Mouse (Mus musculus) splenic B cell, adult 2 months (primary cell): Measurements from ENCODE around the gene Eaf1.
"Not testable (repeated sequence)": the region's sequence is repeated elsewhere in the genome, so short reads cannot be mapped to it uniquely, and the experiment has no call there.

Experiments used
- DNase-seq: peaks from one replicate; pipeline ENCODE4 v3.0.0-alpha.2; 2011; ENCODE audit warnings: low read depth, low spot score
- H3K27me3 ChIP-seq: 2 replicates; pipeline ENCODE4 v1.6.1; 2012; ENCODE audit warnings: mild to moderate bottlenecking, low read length, moderate library complexity, mixed read lengths; ENCODE audit not compliant: control insufficient read depth, poor library complexity, insufficient read depth, severe bottlenecking
- H3K36me3 ChIP-seq: 2 replicates; pipeline ENCODE4 v1.6.1; 2012; ENCODE audit warnings: mild to moderate bottlenecking, low read length, moderate library complexity, mixed read lengths; ENCODE audit not compliant: control insufficient read depth, poor library complexity, insufficient read depth, severe bottlenecking

Eaf1 gene

GRCm38 (mm10) chr14:31494349-31494974 lies at the start of gene Eaf1:
Gene Eaf1 (plus strand): TSS chr14:31494399.
- peaks cover 2% of the 10 kb centered on the region; the same call in 1 of the 2 replicates for H3K36me3 ChIP-seq
- DNase-seq: peak; percentile 57
- H3K27me3 ChIP-seq: no peaks in the 10 kb centered on the region

DNA sequence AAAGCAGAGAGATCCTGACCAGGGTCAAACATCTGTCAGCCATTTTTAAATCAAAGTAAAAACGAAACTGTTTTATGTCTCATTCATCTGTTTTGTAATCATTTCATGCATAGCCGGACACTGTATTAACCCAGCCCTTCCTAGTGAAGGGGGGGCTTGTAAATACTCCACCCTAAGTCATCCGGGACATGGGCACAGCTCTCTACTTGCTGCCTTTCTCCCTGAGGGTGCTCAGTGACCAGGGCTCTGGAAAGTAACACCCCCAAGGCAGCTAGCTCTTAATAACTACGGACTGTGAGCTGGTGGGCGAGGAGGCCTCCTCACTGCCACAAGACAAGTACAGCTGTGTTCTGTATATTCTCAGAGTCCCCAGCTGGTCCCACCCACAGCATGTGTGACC lies 45.2 kb upstream of the Eaf1 start:
- no peaks in the 10 kb centered on the region for H3K36me3 ChIP-seq
- no peak for DNase-seq
- H3K27me3 ChIP-seq: no peaks in the 10 kb centered on the region

GRCm38 (mm10) chr14:31453946-31454345 lies 40.3 kb upstream of the Eaf1 start:
- not testable (repeated sequence) for H3K36me3 ChIP-seq, H3K27me3 ChIP-seq

DNA sequence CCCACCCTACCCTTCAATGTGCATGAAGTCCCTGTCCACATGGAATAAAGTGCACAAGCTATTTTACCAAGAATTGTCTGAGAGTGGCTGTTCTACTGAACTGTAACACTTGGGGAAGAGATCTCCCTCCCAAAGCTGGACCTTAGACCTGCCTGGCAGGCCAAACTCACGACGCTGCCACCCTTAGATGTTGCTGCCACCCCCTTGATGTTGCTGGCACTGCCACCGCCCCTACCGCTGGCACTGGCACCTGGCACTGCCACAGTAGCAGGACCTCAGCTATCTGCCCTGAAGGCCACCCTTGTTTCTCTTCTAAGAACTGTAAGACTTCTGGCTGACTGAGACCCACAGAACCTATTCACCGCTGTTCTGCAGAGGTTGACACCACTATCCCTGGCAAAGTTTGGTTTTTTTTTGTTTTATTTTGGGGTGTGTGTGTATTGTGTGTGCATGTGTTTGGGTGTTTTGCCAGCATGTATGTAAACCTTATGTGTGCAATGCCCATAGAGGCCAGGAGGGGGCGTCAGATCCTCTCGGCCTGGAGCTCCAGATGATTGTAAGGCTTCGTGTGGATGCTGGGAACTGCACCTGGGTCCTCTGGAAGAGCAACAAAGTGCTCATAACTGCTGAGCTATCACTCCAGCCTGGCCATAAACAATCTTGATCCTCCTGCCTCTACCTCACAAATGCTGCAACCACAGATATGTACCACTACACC lies 39.2 kb upstream of the Eaf1 start:
- no peak for DNase-seq
- H3K27me3 ChIP-seq: no peaks in the 10 kb centered on the region
- H3K36me3 ChIP-seq: no peaks in the 10 kb centered on the region

More at GRCm38 (mm10) chr14:31453946-31454345, 40.3 kb upstream of the Eaf1 start:
- not testable (repeated sequence) for DNase-seq

DNA sequence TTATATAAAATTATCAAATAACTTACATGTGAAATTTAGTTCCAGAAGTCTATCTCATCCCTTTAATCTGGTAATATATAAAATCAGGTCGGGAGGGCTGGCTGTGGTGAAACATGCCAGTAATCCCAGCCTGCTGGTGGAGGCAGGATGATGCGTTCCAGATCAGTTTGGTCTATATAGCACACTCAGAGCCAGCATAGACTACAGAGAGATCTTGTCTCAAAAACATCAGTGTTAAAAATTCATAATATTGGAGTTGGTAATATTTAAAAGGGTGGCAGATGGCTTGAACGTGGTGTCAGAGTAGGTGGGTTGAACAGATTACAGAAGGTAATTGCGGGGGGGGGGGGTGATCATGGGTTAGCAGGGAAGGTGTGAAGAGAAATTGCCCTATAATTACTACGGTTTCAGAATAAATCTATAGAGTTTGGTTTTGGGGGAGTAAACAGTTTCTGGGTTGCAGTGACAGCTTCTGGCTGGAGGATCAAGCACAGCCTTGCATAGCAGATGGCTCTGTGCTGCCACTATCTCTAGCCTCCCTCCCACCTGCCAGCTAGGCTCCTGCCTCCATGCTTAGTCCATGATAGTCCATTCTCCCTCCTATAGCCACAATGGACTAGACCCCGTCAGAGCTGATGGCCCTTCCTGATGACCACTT lies 38.0 kb upstream of the Eaf1 start:
- Histone ChIP-seq H3K36me3 (no peaks in the 10 kb centered on the region), H3K27me3 (no peaks in the 10 kb centered on the region)
- no peak for DNase-seq

- Histone ChIP-seq H3K27me3 (no peaks in the 10 kb centered on the region), H3K36me3 (no peaks in the 10 kb centered on the region)
- no peak for DNase-seq
These were observed 36.2 kb upstream of the Eaf1 start for GRCm38 (mm10) chr14:31458006-31458405.

DNA sequence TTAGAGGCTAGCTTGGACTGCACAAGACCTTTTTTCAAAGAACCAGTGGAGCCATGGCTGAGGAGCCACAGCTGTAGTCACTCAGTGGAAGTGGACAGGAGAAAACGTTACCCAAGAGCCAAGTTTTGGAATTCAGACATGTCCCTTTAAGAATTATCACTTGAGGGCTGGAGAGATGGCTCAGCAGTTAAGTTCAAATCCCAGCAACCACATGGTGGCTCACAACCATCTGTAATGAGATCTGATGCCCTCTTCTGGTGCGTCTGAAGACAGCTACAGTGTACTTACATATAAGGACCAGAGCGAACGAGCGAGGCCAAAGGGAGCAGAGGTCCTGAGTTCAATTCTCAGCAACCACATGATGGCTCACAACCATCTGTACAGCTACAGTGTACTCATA lies 32.0 kb upstream of the Eaf1 start:
- not testable (repeated sequence) for H3K36me3 ChIP-seq, H3K27me3 ChIP-seq
- DNase-seq: peak; percentile 49

GRCm38 (mm10) chr14:31462886-31463285 lies 31.3 kb upstream of the Eaf1 start:
- DNase-seq: no peak
- Histone ChIP-seq H3K36me3 (no peaks in the 10 kb centered on the region), H3K27me3 (no peaks in the 10 kb centered on the region)

DNA sequence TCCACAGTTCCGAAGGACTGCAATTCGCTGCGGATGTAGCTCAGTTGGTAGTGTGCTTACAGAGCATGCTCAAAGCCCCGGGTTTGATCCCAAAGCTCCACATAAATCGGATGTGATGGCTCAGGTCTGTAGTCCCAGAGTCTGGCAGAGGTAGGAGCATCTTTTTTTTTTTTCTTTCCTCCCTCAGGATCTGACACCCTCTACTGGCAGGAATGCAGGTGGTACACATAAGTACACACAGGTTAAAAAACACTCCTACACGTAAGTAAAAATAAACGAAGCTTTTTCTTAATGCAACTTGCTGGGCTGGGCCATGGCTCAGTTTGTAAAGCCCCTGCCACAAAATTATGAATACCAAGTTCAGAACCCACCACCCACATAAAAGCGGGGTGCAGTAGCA lies 30.0 kb upstream of the Eaf1 start:
- Histone ChIP-seq H3K27me3 (no peaks in the 10 kb centered on the region), H3K36me3 (no peaks in the 10 kb centered on the region)
- DNase-seq: peak; percentile 20

DNA sequence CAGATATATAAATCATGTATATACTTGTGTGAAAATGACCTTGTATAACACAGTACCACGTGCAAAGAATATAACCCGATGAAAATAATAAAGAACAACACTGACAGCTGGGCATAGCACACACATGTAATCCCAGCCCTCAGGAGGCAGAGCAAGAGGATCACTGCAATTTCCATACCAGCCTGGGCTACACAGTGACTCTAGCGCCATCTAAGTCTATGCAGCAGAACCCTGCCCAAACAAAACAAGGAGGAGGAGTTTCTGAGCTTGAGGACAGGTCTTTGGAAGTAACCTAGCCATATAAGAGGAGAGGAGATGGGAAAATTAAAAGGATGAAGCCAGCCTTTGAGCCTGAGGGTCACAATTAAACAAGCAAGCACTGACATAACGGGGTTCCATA lies 24.5 kb upstream of the Eaf1 start:
- peak; percentile 10 for DNase-seq
- H3K36me3 ChIP-seq: no peaks in the 10 kb centered on the region
- H3K27me3 ChIP-seq: no peaks in the 10 kb centered on the region

DNA sequence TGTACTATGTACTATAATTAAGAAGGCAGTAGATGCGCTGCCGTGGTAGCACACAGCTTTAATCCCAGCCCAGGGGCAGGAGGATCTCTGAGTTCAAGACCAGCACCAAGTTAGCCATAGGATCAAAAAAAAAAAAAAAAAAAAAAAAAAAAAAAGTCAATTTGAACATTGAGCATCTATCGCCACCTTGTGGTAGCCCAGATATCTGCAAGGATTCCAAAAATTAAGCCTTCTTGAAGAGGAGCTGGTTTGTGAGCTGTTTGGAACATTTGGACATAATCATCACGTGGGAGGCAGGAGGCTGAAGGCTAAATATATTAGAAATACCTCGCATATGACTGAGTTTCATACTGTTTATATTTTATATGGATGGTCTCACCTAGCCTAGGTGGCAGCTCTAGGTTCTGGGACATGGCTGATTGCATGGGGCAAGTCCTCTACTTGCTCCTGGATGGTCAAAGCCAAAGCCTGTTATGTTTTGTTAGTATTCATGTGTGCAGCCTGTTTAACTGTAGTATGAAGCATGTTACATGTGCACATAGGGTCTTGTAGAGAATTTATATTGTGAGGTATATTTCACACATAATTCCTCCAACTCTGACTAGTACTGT lies 21.6 kb upstream of the Eaf1 start:
- peak; percentile 84 for DNase-seq
- Histone ChIP-seq H3K36me3 (no peaks in the 10 kb centered on the region), H3K27me3 (no peaks in the 10 kb centered on the region)

GRCm38 (mm10) chr14:31473297-31473696 lies 20.9 kb upstream of the Eaf1 start:
- DNase-seq: no peak
- Histone ChIP-seq H3K36me3 (no peaks in the 10 kb centered on the region), H3K27me3 (no peaks in the 10 kb centered on the region)

- no peak for DNase-seq
- no peaks in the 10 kb centered on the region for H3K27me3 ChIP-seq
- peaks cover 21% of the 10 kb centered on the region for H3K36me3 ChIP-seq
These were observed 11.8 kb upstream of the Eaf1 start for GRCm38 (mm10) chr14:31482417-31482816.

DNA sequence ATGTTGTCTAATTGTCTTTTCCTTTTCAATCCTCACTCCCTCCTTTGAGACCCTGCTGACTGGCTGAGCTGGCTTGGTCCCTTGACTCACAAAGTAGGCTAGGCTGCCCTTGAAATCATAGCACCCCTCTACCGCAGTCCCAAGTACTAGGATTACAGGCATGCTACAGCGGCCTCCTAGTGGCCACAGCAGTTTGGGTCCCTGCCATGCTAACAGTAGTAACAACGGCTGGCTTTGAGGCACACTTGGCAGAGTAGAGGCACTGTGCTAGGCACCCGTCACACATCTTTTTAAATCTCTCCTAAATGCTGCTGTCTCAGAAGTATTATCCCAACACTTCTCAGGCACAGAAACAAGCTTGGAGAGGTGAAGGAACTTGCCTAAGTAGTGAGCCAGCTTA lies 7.7 kb upstream of the Eaf1 start:
- Histone ChIP-seq H3K27me3 (no peaks in the 10 kb centered on the region), H3K36me3 (peaks cover 22% of the 10 kb centered on the region)
- no peak for DNase-seq

- Histone ChIP-seq H3K36me3 (peaks cover 19% of the 10 kb centered on the region), H3K27me3 (no peaks in the 10 kb centered on the region)
- no peak for DNase-seq
These were observed 6.1 kb upstream of the Eaf1 start for GRCm38 (mm10) chr14:31488055-31488454.
